Mouse (Mus musculus): Measurements from ENCODE around the gene Fdxacb1.

Fdxacb1 gene

GRCm38 (mm10) chr9:50742744-50743143 lies 25.3 kb upstream of the Fdxacb1 start:
- in situ Hi-C loops (cut with MboI; ENCODE audit: low pct_unique_long_range_greater_than_20kb in 1 of 2, low sequenced_read_pairs in 2 of 2, unreplicated experiment in 1 of 2) = no loop called here

- in situ Hi-C loops (cut with MboI; ENCODE audit: low pct_unique_long_range_greater_than_20kb in 1 of 2, low sequenced_read_pairs in 2 of 2, unreplicated experiment in 1 of 2) = no loop called here
Observed at GRCm38 (mm10) chr9:50745806-50746205, 22.2 kb upstream of the Fdxacb1 start.

GRCm38 (mm10) chr9:50746214-50746677 lies 21.8 kb upstream of the Fdxacb1 start, which contains the start of gene 2310030G06Rik:
TSS of gene 2310030G06Rik (minus strand) at chr9:50746536.
- in situ Hi-C loops (cut with MboI; ENCODE audit: low pct_unique_long_range_greater_than_20kb in 1 of 2, low sequenced_read_pairs in 2 of 2, unreplicated experiment in 1 of 2) = no loop called here

- in situ Hi-C loops (cut with MboI; ENCODE audit: low pct_unique_long_range_greater_than_20kb in 1 of 2, low sequenced_read_pairs in 2 of 2, unreplicated experiment in 1 of 2) = no loop called here
Observed at GRCm38 (mm10) chr9:50750706-50751105, 17.3 kb upstream of the Fdxacb1 start.

GRCm38 (mm10) chr9:50751323-50751722 lies 16.7 kb upstream of the Fdxacb1 start, which contains the start of gene Cryab:
TSS of gene Cryab (plus strand) at chr9:50751325.
- in situ Hi-C loops (cut with MboI; ENCODE audit: low pct_unique_long_range_greater_than_20kb in 1 of 2, low sequenced_read_pairs in 2 of 2, unreplicated experiment in 1 of 2) = no loop called here

- in situ Hi-C loops (cut with MboI; ENCODE audit: low pct_unique_long_range_greater_than_20kb in 1 of 2, low sequenced_read_pairs in 2 of 2, unreplicated experiment in 1 of 2) = no loop called here
Observed at GRCm38 (mm10) chr9:50752054-50752602, 15.9 kb upstream of the Fdxacb1 start, which contains the start of gene Hspb2. TSS of gene Hspb2 (minus strand) at chr9:50752354.

- in situ Hi-C loops (cut with MboI; ENCODE audit: low pct_unique_long_range_greater_than_20kb in 1 of 2, low sequenced_read_pairs in 2 of 2, unreplicated experiment in 1 of 2) = no loop called here
Observed at GRCm38 (mm10) chr9:50752784-50753615, 15.0 kb upstream of the Fdxacb1 start.

GRCm38 (mm10) chr9:50753947-50754346 lies 14.1 kb upstream of the Fdxacb1 start:
- in situ Hi-C loops (cut with MboI; ENCODE audit: low pct_unique_long_range_greater_than_20kb in 1 of 2, low sequenced_read_pairs in 2 of 2, unreplicated experiment in 1 of 2) = no loop called here

GRCm38 (mm10) chr9:50756711-50757110 lies 11.3 kb upstream of the Fdxacb1 start:
- in situ Hi-C loops (cut with MboI; ENCODE audit: low pct_unique_long_range_greater_than_20kb in 1 of 2, low sequenced_read_pairs in 2 of 2, unreplicated experiment in 1 of 2) = no loop called here

GRCm38 (mm10) chr9:50761520-50762243 lies 6.4 kb upstream of the Fdxacb1 start:
- in situ Hi-C loops (cut with MboI; ENCODE audit: low pct_unique_long_range_greater_than_20kb in 1 of 2, low sequenced_read_pairs in 2 of 2, unreplicated experiment in 1 of 2) = no loop called here

GRCm38 (mm10) chr9:50763331-50763730 lies 4.7 kb upstream of the Fdxacb1 start:
- in situ Hi-C loops (cut with MboI; ENCODE audit: low pct_unique_long_range_greater_than_20kb in 1 of 2, low sequenced_read_pairs in 2 of 2, unreplicated experiment in 1 of 2) = no loop called here

GRCm38 (mm10) chr9:50767531-50768106 lies 417 bp upstream of the Fdxacb1 start:
- in situ Hi-C loops (cut with MboI; ENCODE audit: low pct_unique_long_range_greater_than_20kb in 1 of 2, low sequenced_read_pairs in 2 of 2, unreplicated experiment in 1 of 2) = no loop called here

- in situ Hi-C loops (cut with MboI; ENCODE audit: low pct_unique_long_range_greater_than_20kb in 1 of 2, low sequenced_read_pairs in 2 of 2, unreplicated experiment in 1 of 2) = no loop called here
Observed at GRCm38 (mm10) chr9:50770011-50770410, 2.0 kb downstream of the Fdxacb1 start.

- in situ Hi-C loops (cut with MboI; ENCODE audit: low pct_unique_long_range_greater_than_20kb in 1 of 2, low sequenced_read_pairs in 2 of 2, unreplicated experiment in 1 of 2) = no loop called here
Observed at GRCm38 (mm10) chr9:50774026-50774462, 6.0 kb downstream of the Fdxacb1 start.

GRCm38 (mm10) chr9:50774991-50775612 lies 7.1 kb downstream of the Fdxacb1 start, which contains the start of the genes Alg9 and 1110032A03Rik:
TSS of gene Alg9 (plus strand) at chr9:50775019.
TSS of gene 1110032A03Rik (minus strand) at chr9:50775520.
- in situ Hi-C loops (cut with MboI; ENCODE audit: low pct_unique_long_range_greater_than_20kb in 1 of 2, low sequenced_read_pairs in 2 of 2, unreplicated experiment in 1 of 2) = no loop called here

- in situ Hi-C loops (cut with MboI; ENCODE audit: low pct_unique_long_range_greater_than_20kb in 1 of 2, low sequenced_read_pairs in 2 of 2, unreplicated experiment in 1 of 2) = no loop called here
Observed at GRCm38 (mm10) chr9:50775662-50776126, 7.7 kb downstream of the Fdxacb1 start.

- in situ Hi-C loops (cut with MboI; ENCODE audit: low pct_unique_long_range_greater_than_20kb in 1 of 2, low sequenced_read_pairs in 2 of 2, unreplicated experiment in 1 of 2) = no loop called here
Observed at GRCm38 (mm10) chr9:50776162-50776760, 8.2 kb downstream of the Fdxacb1 start.

- in situ Hi-C loops (cut with MboI; ENCODE audit: low pct_unique_long_range_greater_than_20kb in 1 of 2, low sequenced_read_pairs in 2 of 2, unreplicated experiment in 1 of 2) = loop anchor here in 1 of 2 experiments (10.0 kb wide), 1 partner anchor 107 kb away; no protein-coding TSS in a partner anchor
Observed at GRCm38 (mm10) chr9:50782155-50782554, 14.1 kb downstream of the Fdxacb1 start.

All from mouse embryonic stem cell (cell line).